Mouse (Mus musculus) stomach, postnatal 0 days (tissue): Measurements from ENCODE around the gene Mcidas. TPM values are rescaled to one million over a fixed set of nuclear protein-coding genes. Genes with fewer than 3 reads are reported as not detected.

Experiments
- ATAC-seq: fragments of 200-750 bp; cut with Nextera tagmentation; 2 replicates; pipeline ENCODE4 v1.8.0; 2017; ENCODE audit not compliant: low FRiP score, low TSS enrichment
- DNase-seq: peaks from one replicate; pipeline ENCODE4 v3.0.0-alpha.2; 2016; ENCODE audit warnings: low spot score
- H3K27ac ChIP-seq: fragments of 300-500 bp; sonication (generic); replicated peaks from 2 replicates; pipeline ENCODE4 v1.5.1; 2014; ENCODE audit warnings: mild to moderate bottlenecking, control low read depth
- H3K27me3 ChIP-seq: fragments of 300-500 bp; sonication (generic); 2 replicates; pipeline ENCODE4 v1.6.1; 2014; ENCODE audit warnings: low read length; ENCODE audit not compliant: control insufficient read depth, insufficient read depth
- H3K36me3 ChIP-seq: fragments of 300-500 bp; sonication (generic); 2 replicates; pipeline ENCODE4 v1.6.1; 2014; ENCODE audit warnings: low read length, mixed read lengths; ENCODE audit not compliant: control insufficient read depth, insufficient read depth
- H3K4me1 ChIP-seq: fragments of 300-500 bp; sonication (generic); replicated peaks from 2 replicates; pipeline ENCODE4 v1.6.1; 2014; ENCODE audit warnings: antibody characterized with exemption; ENCODE audit not compliant: control insufficient read depth, insufficient read depth
- H3K4me2 ChIP-seq: fragments of 300-500 bp; sonication (generic); replicated peaks from 2 replicates; pipeline ENCODE4 v1.6.1; 2014; ENCODE audit warnings: low read depth, mild to moderate bottlenecking, control low read depth, moderate library complexity
- H3K4me3 ChIP-seq: fragments of 300-500 bp; sonication (generic); 2 replicates; pipeline ENCODE4 v1.5.1; 2014; ENCODE audit warnings: low read depth, low read length, control low read depth
- H3K9ac ChIP-seq: fragments of 300-500 bp; sonication (generic); 2 replicates; pipeline ENCODE4 v1.6.1; 2014; ENCODE audit warnings: mild to moderate bottlenecking, low read length, control low read depth, mixed read lengths
- H3K9me3 ChIP-seq: fragments of 300-500 bp; sonication (generic); 2 replicates; pipeline ENCODE4 v1.6.1; 2016; ENCODE audit warnings: low read length; ENCODE audit not compliant: control insufficient read depth
- CTCF ChIP-seq: IDR thresholded peaks from 2 replicates; pipeline ENCODE4 v1.5.1; 2016; ENCODE audit warnings: antibody characterized with exemption, low read depth, mild to moderate bottlenecking, moderate library complexity
- EP300 ChIP-seq: optimal IDR thresholded peaks from 2 replicates; pipeline ENCODE3; 2016; ENCODE audit warnings: antibody characterized with exemption
- WGBS: fragments of 180-500 bp; shearing (Covaris S2); extraction: QIAGEN DNeasy Blood & Tissue Kit; methylation state at CpG from one replicate; pipeline ENCODE4 v1.1.7; 2014; 5-methylcytosine and 5-hydroxymethylcytosine counted together
- polyA plus RNA-seq: library from polyadenylated mRNA; unstranded; fragments of >200 nt; fragmentation: Nextera tagmentation; extraction: Ambion mirVana; gene quantifications from 2 replicates; pipeline ENCODE4 v1.2.1, GENCODE M21; 2015

Mcidas gene
- polyA plus RNA-seq, 1 experiment from 2014 or later: 0.11 TPM

GRCm38 (mm10) chr13:112987991-112988390 is 5.7 kb upstream of the Mcidas start:
- TF ChIP-seq EP300 (no peak), CTCF (no peak)
- no peaks in the 10 kb centered on the region for H3K9me3 ChIP-seq
- under 1% methylated on average over 39 of the region's 39 CpGs for WGBS
- peaks cover 10% of the 10 kb centered on the region; the same call in 1 of the 2 replicates for H3K27me3 ChIP-seq
- H3K4me1 ChIP-seq: peaks cover 5% of the 10 kb centered on the region; the same call in 1 of the 2 replicates
- H3K4me2 ChIP-seq: peak overlapping the region; percentile 99
- DNase-seq (no peak), ATAC-seq (peak; percentile 33; the same call in 1 of the 2 replicates)
- H3K36me3 ChIP-seq: no peaks in the 10 kb centered on the region
- H3K4me3 ChIP-seq: peak overlapping the region; percentile 54
- H3K27ac ChIP-seq: 0 out of 2 replicates have a peak overlapping the region, but pooled peaks have one; percentile 18
- H3K9ac ChIP-seq: peak overlapping the region; percentile 56

DNA sequence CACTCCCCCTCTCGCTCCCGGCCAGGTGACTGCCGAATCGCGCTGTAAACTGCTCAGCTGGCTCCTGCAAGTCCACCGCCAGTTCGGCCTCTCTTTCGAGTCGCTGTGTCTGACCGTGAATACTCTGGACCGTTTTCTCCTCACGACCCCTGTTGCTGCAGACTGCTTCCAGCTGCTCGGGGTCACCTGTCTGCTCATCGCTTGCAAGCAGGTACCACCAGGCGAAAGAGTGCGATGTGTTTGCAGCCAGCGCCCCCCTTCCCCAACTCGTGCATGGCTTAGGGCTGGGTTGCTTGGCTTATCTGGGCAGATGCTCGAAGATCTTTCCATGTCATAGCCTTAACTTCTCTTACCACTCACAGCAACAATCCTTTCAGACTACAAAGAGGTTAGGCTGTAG is 4.8 kb upstream of the Mcidas start:
- peaks cover 12% of the 10 kb centered on the region; the same call in 1 of the 2 replicates for H3K27me3 ChIP-seq
- peak overlapping the region; percentile 99 for H3K4me2 ChIP-seq
- H3K9ac ChIP-seq: no peak overlapping the region; the same call in 1 of the 2 replicates
- H3K36me3 ChIP-seq: no peaks in the 10 kb centered on the region
- no peaks in the 10 kb centered on the region for H3K9me3 ChIP-seq
- ATAC-seq: no peak
- WGBS: 2% methylated on average over 19 of the region's 19 CpGs
- no peak for TF ChIP-seq CTCF
- TF ChIP-seq EP300: no peak
- H3K27ac ChIP-seq: no peak overlapping the region
- H3K4me1 ChIP-seq: peaks cover 9% of the 10 kb centered on the region; the same call in 1 of the 2 replicates
- DNase-seq: peak; percentile 42
- H3K4me3 ChIP-seq: peak overlapping the region; percentile 54

- H3K4me2 ChIP-seq: no peak overlapping the region
- H3K27me3 ChIP-seq: peaks cover 14% of the 10 kb centered on the region
- H3K36me3 ChIP-seq: no peaks in the 10 kb centered on the region
- H3K27ac ChIP-seq: no peak overlapping the region
- 2% methylated on average over 23 of the region's 23 CpGs for WGBS
- no peak overlapping the region for H3K9ac ChIP-seq
- no peak overlapping the region for H3K4me3 ChIP-seq
- H3K9me3 ChIP-seq: no peaks in the 10 kb centered on the region
- DNase-seq: peak; percentile 39
- TF ChIP-seq EP300: no peak
- TF ChIP-seq CTCF: no peak
- peaks cover 12% of the 10 kb centered on the region; the same call in 1 of the 2 replicates for H3K4me1 ChIP-seq
- no peak for ATAC-seq
Observed at GRCm38 (mm10) chr13:112989541-112989940, 4.1 kb upstream of the Mcidas start.

GRCm38 (mm10) chr13:112990346-112990745 is 3.3 kb upstream of the Mcidas start:
- Histone ChIP-seq H3K27ac (no peak overlapping the region), H3K4me2 (no peak overlapping the region), H3K9ac (no peak overlapping the region), H3K27me3 (peaks cover 14% of the 10 kb centered on the region), H3K36me3 (no peaks in the 10 kb centered on the region), H3K4me3 (no peak overlapping the region), H3K4me1 (peaks cover 12% of the 10 kb centered on the region; the same call in 1 of the 2 replicates), H3K9me3 (no peaks in the 10 kb centered on the region)
- 24% methylated on average over 4 of the region's 4 CpGs for WGBS
- ATAC-seq (no peak), DNase-seq (no peak)
- TF ChIP-seq EP300 (no peak), CTCF (no peak)

DNA sequence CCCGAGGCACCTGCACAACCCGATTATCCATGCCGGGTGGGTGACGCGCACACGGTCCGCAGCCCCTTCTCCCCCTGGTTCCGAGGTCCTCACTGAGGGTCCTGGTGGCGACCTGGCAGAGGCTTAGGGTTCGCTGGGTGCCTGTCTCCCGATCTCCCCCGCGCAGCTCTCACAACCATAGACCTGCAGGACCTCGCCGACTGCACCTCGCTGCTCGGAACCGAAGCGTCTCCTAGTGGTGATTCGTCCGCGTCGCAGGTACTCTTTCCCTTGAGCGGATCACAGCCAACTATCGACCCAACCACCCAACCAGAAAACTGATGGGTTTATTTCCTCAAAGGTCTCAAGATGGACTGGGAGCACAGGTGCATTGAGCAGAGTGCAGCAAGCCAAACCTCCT is 546 bp downstream of the Mcidas start:
- H3K27me3 ChIP-seq: peaks cover 24% of the 10 kb centered on the region
- H3K4me2 ChIP-seq: peak overlapping the region; percentile 71
- H3K9me3 ChIP-seq: no peaks in the 10 kb centered on the region
- H3K4me1 ChIP-seq: peaks cover 11% of the 10 kb centered on the region; the same call in 1 of the 2 replicates
- H3K27ac ChIP-seq: no peak overlapping the region
- TF ChIP-seq EP300 (no peak), CTCF (peak; percentile 86)
- ATAC-seq (peak; percentile 74), DNase-seq (peak; percentile 82)
- no peaks in the 10 kb centered on the region for H3K36me3 ChIP-seq
- H3K9ac ChIP-seq: no peak overlapping the region
- H3K4me3 ChIP-seq: peak overlapping the region; percentile 41
- WGBS: 0% methylated on average over 23 of the region's 25 CpGs

- no peak for TF ChIP-seq CTCF
- no peak for TF ChIP-seq EP300
- Histone ChIP-seq H3K9me3 (no peaks in the 10 kb centered on the region), H3K9ac (no peak overlapping the region), H3K36me3 (no peaks in the 10 kb centered on the region), H3K4me1 (peaks cover 11% of the 10 kb centered on the region; the same call in 1 of the 2 replicates), H3K4me3 (no peak overlapping the region), H3K27ac (no peak overlapping the region), H3K27me3 (peaks cover 18% of the 10 kb centered on the region), H3K4me2 (no peak overlapping the region)
- WGBS: 54% methylated on average over 4 of the region's 4 CpGs
- DNase-seq: no peak
- no peak for ATAC-seq
Observed at GRCm38 (mm10) chr13:112996407-112996806, 2.8 kb downstream of the Mcidas start.
